Comparison of ENCODE assay signal across 10 mouse cellular contexts in the genomic region with DNA sequence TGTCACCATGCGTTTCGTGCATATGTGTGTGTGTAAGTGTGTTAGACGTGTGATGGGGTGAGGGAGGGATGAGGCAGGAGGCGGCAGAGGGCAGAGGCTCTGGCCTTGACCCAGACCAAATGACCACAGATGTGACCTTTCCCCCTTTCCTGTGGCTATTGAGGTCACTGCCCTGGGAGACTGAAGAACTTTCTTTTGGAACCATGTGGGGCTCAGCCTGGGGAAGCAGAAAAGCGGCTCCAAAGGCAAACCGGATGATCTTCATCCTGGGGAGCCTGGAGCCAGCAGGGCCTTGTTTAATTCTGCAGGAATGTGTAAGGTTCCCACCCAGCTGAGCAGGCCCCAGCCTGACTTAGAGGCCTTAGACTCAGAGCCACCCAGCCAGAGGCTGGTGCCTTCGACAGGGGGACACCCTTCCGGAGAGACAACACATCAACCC. TPM values are rescaled to one million over a fixed set of nuclear protein-coding genes. Genes with fewer than 3 reads are reported as not detected.
DNase-seq lines count a peak whose midpoint lies in the region; ATAC-seq lines count a peak whose summit lies in the region.
"Had no signal": no experiment of that assay in that cellular context is flagged by ENCODE, and none has a peak within 500 bp of the region (broad histone marks: within the 10 kb centered on the region; RNA-seq: fewer than 3 reads in every experiment).

No protein-coding gene starts in this region.

- no peak for ATAC-seq in hindbrain, embryonic 16.5 days
- no peak for ATAC-seq in limb, embryonic 13.5 days (ENCODE audit: low FRiP score, low read depth)
- ATAC-seq: inflammation-experienced regulatory T-cells, adult 6 months had no signal

- no peak overlapping the region for H3K9ac ChIP-seq in hindbrain, embryonic 16.5 days (ENCODE audit: low read depth, low read length)
- peak overlapping the region; percentile 21; the same call in 1 of the 2 replicates for H3K9ac ChIP-seq in limb, embryonic 13.5 days
- H3K9ac ChIP-seq: liver, embryonic 13.5 days had no signal

- H3K4me2 ChIP-seq in hindbrain, embryonic 16.5 days (ENCODE audit: low read length) = no peak overlapping the region
- H3K4me2 ChIP-seq in limb, embryonic 13.5 days (replicated peaks) = no peak overlapping the region
- H3K4me2 ChIP-seq: liver, embryonic 13.5 days had no signal

- no peaks in the 10 kb centered on the region for H3K36me3 ChIP-seq in hindbrain, embryonic 10.5 days
- no peaks in the 10 kb centered on the region for H3K36me3 ChIP-seq in hindbrain, embryonic 16.5 days (ENCODE audit: control insufficient read depth, insufficient read depth, low read length)
- H3K36me3 ChIP-seq in limb, embryonic 13.5 days = no peaks in the 10 kb centered on the region
- H3K36me3 ChIP-seq: liver, embryonic 13.5 days had no signal

- peak; percentile 34 for DNase-seq in hindbrain, embryonic 10.5 days (ENCODE audit: low spot score)
- DNase-seq in urinary bladder, postnatal 14 days (ENCODE audit: low spot score) = peak; percentile 72
- no peak for DNase-seq in urinary bladder, adult 2 months (ENCODE audit: low spot score)
- DNase-seq in cerebellum, adult 18-20 months = no peak
- DNase-seq in ovary, postnatal 14 days (ENCODE audit: low spot score) = no peak
- no peak for DNase-seq in right cerebral cortex, postnatal 4 days
- DNase-seq: liver, embryonic 13.5 days had no signal

- WGBS in hindbrain, embryonic 10.5 days = 51% methylated on average over 8 of the region's 8 CpGs
- WGBS in hindbrain, embryonic 16.5 days = 83% methylated on average over 8 of the region's 8 CpGs
- 46% methylated on average over 8 of the region's 8 CpGs for WGBS in limb, embryonic 13.5 days

- H3K27ac ChIP-seq in hindbrain, embryonic 10.5 days = peak overlapping the region; percentile 80
- H3K27ac ChIP-seq in hindbrain, embryonic 16.5 days (ENCODE audit: low read depth, low read length) = no peak overlapping the region
- peak overlapping the region; percentile 56 for H3K27ac ChIP-seq in limb, embryonic 13.5 days
- H3K27ac ChIP-seq: liver, embryonic 13.5 days had no signal

- H3K9me3 ChIP-seq in hindbrain, embryonic 10.5 days = no peaks in the 10 kb centered on the region
- H3K9me3 ChIP-seq in hindbrain, embryonic 16.5 days (ENCODE audit: control insufficient read depth, low read length) = no peaks in the 10 kb centered on the region
- no peaks in the 10 kb centered on the region for H3K9me3 ChIP-seq in limb, embryonic 13.5 days
- H3K9me3 ChIP-seq: liver, embryonic 13.5 days had no signal

- H3K27me3 ChIP-seq in hindbrain, embryonic 10.5 days (ENCODE audit: insufficient read depth, poor library complexity, severe bottlenecking) = 0 out of 2 replicates have a peak, but pooled peaks cover 6% of the 10 kb centered on the region
- H3K27me3 ChIP-seq in hindbrain, embryonic 16.5 days (replicated peaks; ENCODE audit: control insufficient read depth, insufficient read depth, low read length) = no peaks in the 10 kb centered on the region
- no peaks in the 10 kb centered on the region; the same call in 1 of the 2 replicates for H3K27me3 ChIP-seq in limb, embryonic 13.5 days

- H3K4me3 ChIP-seq in hindbrain, embryonic 10.5 days = no peak overlapping the region
- no peak overlapping the region for H3K4me3 ChIP-seq in hindbrain, embryonic 16.5 days (ENCODE audit: low read length)
- no peak overlapping the region for H3K4me3 ChIP-seq in limb, embryonic 13.5 days
- H3K4me3 ChIP-seq: liver, embryonic 13.5 days had no signal

- peaks cover 34% of the 10 kb centered on the region for H3K4me1 ChIP-seq in hindbrain, embryonic 10.5 days (replicated peaks)
- no peaks in the 10 kb centered on the region for H3K4me1 ChIP-seq in hindbrain, embryonic 16.5 days (ENCODE audit: control insufficient read depth, insufficient read depth, low read depth, low read length)
- H3K4me1 ChIP-seq in limb, embryonic 13.5 days = peaks cover 48% of the 10 kb centered on the region

RNA-seq across cellular contexts. Expression of gene Haao, which starts 49.6 kb away (rescaled TPM):
- 0.41 and 0.54 TPM in 2 replicates for polyA plus RNA-seq in hindbrain, embryonic 10.5 days (2016; fragmentation: Nextera tagmentation; extraction: Ambion mirVana)
- polyA plus RNA-seq in hindbrain, embryonic 16.5 days (2015; fragmentation: Nextera tagmentation; extraction: Ambion mirVana) = 0.15 and 0.51 TPM in 2 replicates
- 0.69 and 0.81 TPM in 2 replicates for polyA plus RNA-seq in urinary bladder, adult 2 months (2012; rRNA removed)
- 1.3 TPM in 2 replicates for polyA plus RNA-seq in limb, embryonic 13.5 days (2015; fragmentation: Nextera tagmentation; extraction: Ambion mirVana)

Comparison
In these comparisons a context has a peak if more than half of its experiments do, and no peak if none do; other contexts are left out.
1. DNase-seq: peak in hindbrain, embryonic 10.5 days (single experiment) and urinary bladder, postnatal 14 days (single experiment); none in urinary bladder, adult 2 months (single experiment), cerebellum, adult 18-20 months (0 of 2), ovary, postnatal 14 days (single experiment) and right cerebral cortex, postnatal 4 days (single experiment).